Mouse (Mus musculus): Measurements from ENCODE around the gene Paqr5.

GRCm38 (mm10) chr9:61990738-61991137 is 35.9 kb downstream of the Paqr5 start:
- TF ChIP-seq CTCF (IDR thresholded peaks at IDR 0.05; ENCODE audit: low read depth) (no peak), EP300 (IDR thresholded peaks at IDR 0.05; ENCODE audit: low read depth) (no peak)

All from liver, embryonic 14.5 days (tissue).